Mouse (Mus musculus) lung, embryonic 15.5 days (tissue): ENCODE measurements around the gene Ticrr. TPM values are rescaled to one million over a fixed set of nuclear protein-coding genes. Genes with fewer than 3 reads are reported as not detected.
A peak's percentile ranks its signal among the peaks of the same experiment; 100 is the strongest.

Experiments used
- ATAC-seq: fragments of 200-750 bp; cut with Nextera tagmentation; 2 replicates; pipeline ENCODE4 v1.8.0; 2017; ENCODE audit warnings: moderate number of reproducible peaks, borderline replicate concordance; ENCODE audit not compliant: low FRiP score, low TSS enrichment; ENCODE audit errors: extremely low read depth
- H3K27ac ChIP-seq: fragments of 300-500 bp; sonication (generic); 2 replicates; pipeline ENCODE4 v1.5.1; 2015; ENCODE audit warnings: moderate library complexity, mild to moderate bottlenecking, inconsistent platforms
- H3K27me3 ChIP-seq: fragments of 300-500 bp; sonication (generic); 2 replicates; pipeline ENCODE4 v1.6.1; 2015; ENCODE audit warnings: inconsistent platforms
- H3K36me3 ChIP-seq: fragments of 300-500 bp; sonication (generic); 2 replicates; pipeline ENCODE4 v1.6.1; 2015; ENCODE audit warnings: inconsistent platforms
- H3K4me1 ChIP-seq: fragments of 300-500 bp; sonication (generic); 2 replicates; pipeline ENCODE4 v1.6.1; 2015; ENCODE audit warnings: inconsistent platforms
- H3K4me2 ChIP-seq: fragments of 300-500 bp; sonication (generic); 2 replicates; pipeline ENCODE4 v1.6.1; 2015; ENCODE audit warnings: inconsistent platforms, mild to moderate bottlenecking, moderate library complexity
- H3K4me3 ChIP-seq: fragments of 300-500 bp; sonication (generic); 2 replicates; pipeline ENCODE4 v1.5.1; 2015; ENCODE audit warnings: mild to moderate bottlenecking, inconsistent platforms
- H3K9ac ChIP-seq: fragments of 300-500 bp; sonication (generic); 2 replicates; pipeline ENCODE4 v1.6.1; 2015; ENCODE audit warnings: inconsistent platforms
- H3K9me3 ChIP-seq: fragments of 300-500 bp; sonication (generic); 2 replicates; pipeline ENCODE4 v1.6.1; 2016; ENCODE audit warnings: inconsistent platforms
- WGBS: fragments of 180-500 bp; shearing (Covaris S2); methylation state at CpG from one replicate; pipeline ENCODE4 v1.1.7; 2015; 5-methylcytosine and 5-hydroxymethylcytosine counted together
- polyA plus RNA-seq: library from polyadenylated mRNA; unstranded; fragments of >200 nt; fragmentation: Nextera tagmentation; extraction: Ambion mirVana; gene quantifications from 2 replicates; pipeline ENCODE4 v1.2.1, GENCODE M21; 2015

Ticrr gene
- polyA plus RNA-seq, 1 experiment from 2014 or later, result 12.6 TPM

- Histone ChIP-seq H3K27ac (no peak overlapping the region), H3K9ac (no peak overlapping the region), H3K27me3 (no peaks in the 10 kb centered on the region), H3K36me3 (peaks cover 58% of the 10 kb centered on the region), H3K4me3 (no peak overlapping the region), H3K4me1 (no peaks in the 10 kb centered on the region), H3K9me3 (no peaks in the 10 kb centered on the region), H3K4me2 (no peak overlapping the region)
- no peak for ATAC-seq
- 65% methylated on average over 16 of the region's 16 CpGs for WGBS
These were observed 42.8 kb downstream of the Ticrr start for GRCm38 (mm10) chr7:79702755-79703154.

GRCm38 (mm10) chr7:79705210-79705609 is 45.2 kb downstream of the Ticrr start:
- Histone ChIP-seq H3K4me1 (0 out of 2 replicates have a peak, but pooled peaks cover 5% of the 10 kb centered on the region), H3K9me3 (no peaks in the 10 kb centered on the region)
- 79% methylated on average over 5 of the region's 5 CpGs for WGBS

GRCm38 (mm10) chr7:79710130-79710607 is 50.2 kb downstream of the Ticrr start:
- Histone ChIP-seq H3K4me3 (peak overlapping the region; percentile 41), H3K9ac (peak overlapping the region; percentile 39), H3K27me3 (0 out of 2 replicates have a peak, but pooled peaks cover 16% of the 10 kb centered on the region), H3K36me3 (peaks cover 18% of the 10 kb centered on the region), H3K27ac (no peak overlapping the region), H3K4me2 (peak overlapping the region; percentile 82), H3K4me1 (peaks cover 12% of the 10 kb centered on the region), H3K9me3 (no peaks in the 10 kb centered on the region)
- ATAC-seq, result peak; percentile 29; the same call in 1 of the 2 replicates
- 2% methylated on average over 55 of the region's 55 CpGs for WGBS

More at GRCm38 (mm10) chr7:79705210-79705609, 45.2 kb downstream of the Ticrr start:
- Histone ChIP-seq H3K4me3 (no peak overlapping the region), H3K27me3 (0 out of 2 replicates have a peak, but pooled peaks cover 11% of the 10 kb centered on the region), H3K27ac (no peak overlapping the region), H3K36me3 (peaks cover 44% of the 10 kb centered on the region), H3K9ac (no peak overlapping the region), H3K4me2 (no peak overlapping the region)
- no peak for ATAC-seq

- WGBS, result 45% methylated on average over 17 of the region's 17 CpGs
- peak overlapping the region; percentile 82 for H3K4me2 ChIP-seq
- H3K27ac ChIP-seq, result no peak overlapping the region
- no peak overlapping the region for H3K9ac ChIP-seq
- H3K4me3 ChIP-seq, result no peak overlapping the region
- peaks cover 13% of the 10 kb centered on the region for H3K4me1 ChIP-seq
- ATAC-seq, result no peak
- 0 out of 2 replicates have a peak, but pooled peaks cover 16% of the 10 kb centered on the region for H3K27me3 ChIP-seq
- peaks cover 18% of the 10 kb centered on the region for H3K36me3 ChIP-seq
- no peaks in the 10 kb centered on the region for H3K9me3 ChIP-seq
These were observed 50.8 kb downstream of the Ticrr start for GRCm38 (mm10) chr7:79710831-79711230.

- H3K4me1 ChIP-seq, result peaks cover 12% of the 10 kb centered on the region
- ATAC-seq, result peak; percentile 96
- peak within 1 kb of the TSS; percentile 87 for H3K4me3 ChIP-seq
- H3K36me3 ChIP-seq, result no peaks in the 10 kb centered on the region
- H3K27ac ChIP-seq, result peak within 1 kb of the TSS; percentile 26
- H3K9me3 ChIP-seq, result no peaks in the 10 kb centered on the region
- H3K9ac ChIP-seq, result peak within 1 kb of the TSS; percentile 73
- H3K4me2 ChIP-seq, result peak within 1 kb of the TSS; percentile 88
- peaks cover 18% of the 10 kb centered on the region for H3K27me3 ChIP-seq
- under 1% methylated on average over 47 of the region's 55 CpGs for WGBS
These were observed 55.4 kb downstream of the Ticrr start, which contains the start of gene Kif7 for GRCm38 (mm10) chr7:79715187-79715981. Kif7 (minus strand) TSS chr7:79715720.

- Histone ChIP-seq H3K4me3 (peak overlapping the region; percentile 58), H3K4me1 (peaks cover 12% of the 10 kb centered on the region; the same call in 1 of the 2 replicates), H3K4me2 (peak overlapping the region; percentile 92), H3K27ac (peak overlapping the region; percentile 50), H3K36me3 (no peaks in the 10 kb centered on the region), H3K27me3 (peaks cover 36% of the 10 kb centered on the region), H3K9ac (peak overlapping the region; percentile 60), H3K9me3 (no peaks in the 10 kb centered on the region)
- under 1% methylated on average over 48 of the region's 48 CpGs for WGBS
- ATAC-seq, result peak; percentile 65
These were observed 61.5 kb downstream of the Ticrr start for GRCm38 (mm10) chr7:79721386-79721977.

GRCm38 (mm10) chr7:79727091-79727490 is 67.1 kb downstream of the Ticrr start:
- peaks cover 19% of the 10 kb centered on the region for H3K27me3 ChIP-seq
- WGBS, result 10% methylated on average over 2 of the region's 2 CpGs
- no peaks in the 10 kb centered on the region for H3K9me3 ChIP-seq
- ATAC-seq, result no peak
- H3K9ac ChIP-seq, result no peak overlapping the region
- 0 out of 2 replicates have a peak, but pooled peaks cover 1% of the 10 kb centered on the region for H3K4me1 ChIP-seq
- no peak overlapping the region for H3K4me3 ChIP-seq
- H3K27ac ChIP-seq, result no peak overlapping the region
- H3K4me2 ChIP-seq, result no peak overlapping the region
- no peaks in the 10 kb centered on the region for H3K36me3 ChIP-seq

- ATAC-seq, result peak; percentile 31; the same call in 1 of the 2 replicates
- Histone ChIP-seq H3K27me3 (peaks cover 7% of the 10 kb centered on the region), H3K4me3 (no peak overlapping the region), H3K4me1 (no peaks in the 10 kb centered on the region), H3K9me3 (no peaks in the 10 kb centered on the region), H3K27ac (no peak overlapping the region), H3K4me2 (no peak overlapping the region), H3K9ac (no peak overlapping the region), H3K36me3 (no peaks in the 10 kb centered on the region)
- WGBS, result 29% methylated on average over 6 of the region's 6 CpGs
These were observed 68.2 kb downstream of the Ticrr start for GRCm38 (mm10) chr7:79728219-79728618.

GRCm38 (mm10) chr7:79729169-79729568 is 69.2 kb downstream of the Ticrr start:
- Histone ChIP-seq H3K4me1 (no peaks in the 10 kb centered on the region), H3K27me3 (peaks cover 4% of the 10 kb centered on the region; the same call in 1 of the 2 replicates), H3K4me3 (no peak overlapping the region), H3K36me3 (no peaks in the 10 kb centered on the region), H3K4me2 (no peak overlapping the region), H3K9ac (no peak overlapping the region), H3K9me3 (no peaks in the 10 kb centered on the region), H3K27ac (no peak overlapping the region)
- 2% methylated on average over 8 of the region's 8 CpGs for WGBS
- no peak for ATAC-seq

GRCm38 (mm10) chr7:79729743-79730370 is 69.9 kb downstream of the Ticrr start:
- Histone ChIP-seq H3K27ac (no peak overlapping the region), H3K4me3 (no peak overlapping the region), H3K4me1 (no peaks in the 10 kb centered on the region), H3K4me2 (no peak overlapping the region), H3K27me3 (peaks cover 4% of the 10 kb centered on the region; the same call in 1 of the 2 replicates), H3K9ac (no peak overlapping the region), H3K36me3 (no peaks in the 10 kb centered on the region), H3K9me3 (no peaks in the 10 kb centered on the region)
- 54% methylated on average over 11 of the region's 11 CpGs for WGBS
- no peak for ATAC-seq

GRCm38 (mm10) chr7:79731438-79731837 is 71.4 kb downstream of the Ticrr start:
- H3K9ac ChIP-seq, result no peak overlapping the region
- no peak overlapping the region for H3K4me3 ChIP-seq
- no peaks in the 10 kb centered on the region for H3K4me1 ChIP-seq
- H3K4me2 ChIP-seq, result no peak overlapping the region
- H3K27me3 ChIP-seq, result peaks cover 4% of the 10 kb centered on the region; the same call in 1 of the 2 replicates
- H3K9me3 ChIP-seq, result no peaks in the 10 kb centered on the region
- H3K27ac ChIP-seq, result no peak overlapping the region
- 0 out of 2 replicates have a peak, but pooled peaks cover 1% of the 10 kb centered on the region for H3K36me3 ChIP-seq
- ATAC-seq, result no peak
- 83% methylated on average over 13 of the region's 13 CpGs for WGBS
